8 mouse cellular contexts compared by ENCODE assay signal in genomic region chr3:132084018-132084417, GRCm38 (mm10). TPM values are rescaled to one million over a fixed set of nuclear protein-coding genes. Genes with fewer than 3 reads are reported as not detected.
DNase-seq lines count a peak whose midpoint lies in the region; ATAC-seq lines count a peak whose summit lies in the region.

No protein-coding gene starts in this region.

- H3K36me3 ChIP-seq in stomach, embryonic 16.5 days (ENCODE audit: control insufficient read depth, insufficient read depth, low read length) = no peaks in the 10 kb centered on the region

- 9% methylated on average over 13 of the region's 13 CpGs for WGBS in stomach, embryonic 16.5 days

- peak; percentile 32 for DNase-seq in adrenal gland, adult 8-10 months
- peak; percentile 87 for DNase-seq in embryo, embryonic 10.5 days (ENCODE audit: low spot score)
- peak; percentile 37 to 67 for DNase-seq in gastrocnemius, postnatal 4 days (ENCODE audit: low spot score in 2 of 2)
- DNase-seq in kidney, adult 8-10 months = peak; percentile 90 to 91
- peak; percentile 67 for DNase-seq in left cerebral cortex, postnatal 4 days
- DNase-seq in B cell, adult 2 months = no peak

- peak; percentile 67 for ATAC-seq in megakaryocyte progenitor cell, adult 5-6 weeks (replicated peaks; ENCODE audit: poor library complexity)
- ATAC-seq in stomach, embryonic 16.5 days (ENCODE audit: insufficient read depth, low FRiP score) = peak; percentile 48; the same call in 1 of the 2 replicates

- peak overlapping the region; percentile 61 for H3K4me2 ChIP-seq in stomach, embryonic 16.5 days (ENCODE audit: low read depth, low read length)

- H3K4me3 ChIP-seq in stomach, embryonic 16.5 days (replicated peaks; ENCODE audit: low read length) = peak overlapping the region; percentile 45

- H3K4me1 ChIP-seq in stomach, embryonic 16.5 days (ENCODE audit: control insufficient read depth, insufficient read depth, low read length) = 0 out of 2 replicates have a peak, but pooled peaks cover 16% of the 10 kb centered on the region

- H3K27me3 ChIP-seq in stomach, embryonic 16.5 days (ENCODE audit: control insufficient read depth, insufficient read depth, low read length) = peaks cover 12% of the 10 kb centered on the region

- no peaks in the 10 kb centered on the region for H3K9me3 ChIP-seq in stomach, embryonic 16.5 days (replicated peaks; ENCODE audit: control insufficient read depth, low read length)

- peak overlapping the region; percentile 13 for H3K9ac ChIP-seq in stomach, embryonic 16.5 days (ENCODE audit: low read length)

- intact Hi-C loops in left cerebral cortex, postnatal 4 days (cut with DNase I) = loop anchor here (5.0 to 10.0 kb wide), 2 partner anchors 272 to 379 kb away; no protein-coding TSS in a partner anchor

- H3K27ac ChIP-seq in stomach, embryonic 16.5 days (ENCODE audit: low read length) = no peak overlapping the region

RNA-seq across cellular contexts. Expression of gene Dkk2, which starts 1.1 kb away (rescaled TPM):
- total RNA-seq in adrenal gland, adult 8-10 months (2022) = 1 to 10 TPM; 2.5 to 5.9 (median 4.1) TPM
- total RNA-seq in gastrocnemius, postnatal 4 days (2021) = 10 to 100 TPM; 19.7 to 22.5 TPM
- 1 to 10 TPM; 1.6 to 2.1 TPM for total RNA-seq in left cerebral cortex, postnatal 4 days (2021)
- total RNA-seq in megakaryocyte progenitor cell, adult 5-6 weeks (2015) = not detected in 2 replicates
- not detected in 2 replicates for total RNA-seq in megakaryocyte progenitor cell, adult 5-6 weeks (2017)
- 10.0 TPM in 2 replicates for polyA plus RNA-seq in stomach, embryonic 16.5 days (2015; fragmentation: Nextera tagmentation; extraction: Ambion mirVana)

Comparison
In these comparisons a context has a peak if more than half of its experiments do, and no peak if none do; other contexts are left out.
1. DNase-seq: peak in adrenal gland, adult 8-10 months (single experiment), embryo, embryonic 10.5 days (single experiment), gastrocnemius, postnatal 4 days (2 of 2), kidney, adult 8-10 months (2 of 2) and left cerebral cortex, postnatal 4 days (single experiment); none in B cell, adult 2 months (0 of 2).